Mouse (Mus musculus) small intestine, adult 2 months (tissue): ENCODE data around the gene Gid8.

Experiments
- CTCF ChIP-seq: fragments of 200-500 bp; IDR thresholded peaks from 2 replicates; pipeline ENCODE4 v1.5.1; 2012; ENCODE audit warnings: low read depth, mild to moderate bottlenecking, control low read depth, inconsistent platforms, low read length, moderate library complexity, mixed read lengths; ENCODE audit not compliant: insufficient replicate concordance, insufficient read length; ENCODE audit errors: extremely low read depth
- POLR2A ChIP-seq: fragments of 200-500 bp; IDR thresholded peaks from 2 replicates; pipeline ENCODE4 v1.6.1; 2012; ENCODE audit warnings: low read depth, mild to moderate bottlenecking, control low read depth, inconsistent platforms, low read length, moderate library complexity

DNA sequence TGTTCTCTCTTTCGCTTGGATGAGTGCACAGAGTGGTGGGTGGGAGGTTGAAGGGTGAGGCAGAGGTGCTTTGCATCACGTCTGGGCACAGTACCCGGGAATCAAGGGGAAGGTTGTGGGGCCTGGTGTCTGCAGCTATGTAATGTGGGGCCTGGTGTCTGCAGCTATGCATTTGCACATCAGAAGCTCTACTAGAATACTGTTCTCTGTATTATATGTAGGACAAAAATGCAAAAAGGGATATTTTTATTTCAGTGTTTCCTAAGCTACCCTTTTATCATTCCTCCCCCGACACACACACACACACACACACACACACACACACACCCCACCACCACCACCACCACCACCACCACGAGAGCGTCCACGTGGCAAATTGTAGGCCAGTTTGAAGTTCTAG is 25.3 kb downstream of the Gid8 start:
- TF ChIP-seq CTCF (no peak), POLR2A (no peak)
